Mouse (Mus musculus) liver, adult 2 months (tissue): ENCODE measurements around the gene Usp6nl.

Experiments
- CTCF ChIP-seq: fragments of 200-500 bp; IDR thresholded peaks from 2 replicates; pipeline ENCODE4 v1.5.1; 2011; ENCODE audit warnings: low read depth, low read length, control low read depth
- POLR2A ChIP-seq: fragments of 200-500 bp; IDR thresholded peaks from 2 replicates; pipeline ENCODE4 v1.6.1; 2011; ENCODE audit warnings: low read length, control low read depth; ENCODE audit not compliant: insufficient read depth; ENCODE audit errors: extremely low read depth

DNA sequence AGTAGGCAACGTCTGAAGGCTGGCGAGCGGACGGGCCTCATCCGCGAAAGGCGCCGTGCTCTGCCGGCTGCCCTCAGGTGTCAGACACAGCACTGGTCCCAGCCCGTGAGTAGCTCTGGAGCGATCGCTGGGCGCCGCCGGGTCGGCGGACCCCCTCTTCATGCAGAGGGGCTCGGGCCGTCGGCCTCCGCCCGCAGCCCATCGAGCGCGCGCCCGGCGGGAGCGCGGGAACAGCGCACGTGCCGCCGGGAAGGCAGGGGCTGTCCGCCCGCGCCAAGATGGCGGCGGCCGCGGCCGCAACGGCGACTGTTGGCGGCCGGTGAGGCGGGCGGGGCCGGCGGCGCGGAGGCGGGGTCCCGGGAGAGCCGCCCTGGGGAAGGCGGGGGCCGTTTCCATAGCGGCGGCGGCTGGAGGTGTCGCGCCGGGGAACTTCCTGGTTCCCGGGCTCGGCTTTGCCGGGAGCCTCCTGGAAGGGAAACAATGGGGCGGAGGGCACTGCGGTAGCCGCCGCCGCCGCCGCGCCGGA, at the start of gene Usp6nl:
- TF ChIP-seq POLR2A (0 out of 2 replicates have a peak, but pooled peaks have one; percentile 43), CTCF (no peak)
